Mouse (Mus musculus) c-Kit-positive CD71-positive TER-119-negative erythroid progenitor cells, embryonic 14.5 days (primary cell): ENCODE results near the gene Gm10518.
A peak's percentile ranks its signal among the peaks of the same experiment; 100 is the strongest.

Experiments used
- DNase-seq: peaks from one replicate; pipeline ENCODE4 v3.0.0-alpha.2; 2013; ENCODE audit warnings: low read depth

Gm10518 gene

GRCm38 (mm10) chr1:179833596-179833995, 30.4 kb downstream of the Gm10518 start:
- no peak for DNase-seq

GRCm38 (mm10) chr1:179835753-179836425, 32.7 kb downstream of the Gm10518 start:
- no peak for DNase-seq

GRCm38 (mm10) chr1:179836426-179837404, 33.5 kb downstream of the Gm10518 start:
- DNase-seq, result no peak

DNA sequence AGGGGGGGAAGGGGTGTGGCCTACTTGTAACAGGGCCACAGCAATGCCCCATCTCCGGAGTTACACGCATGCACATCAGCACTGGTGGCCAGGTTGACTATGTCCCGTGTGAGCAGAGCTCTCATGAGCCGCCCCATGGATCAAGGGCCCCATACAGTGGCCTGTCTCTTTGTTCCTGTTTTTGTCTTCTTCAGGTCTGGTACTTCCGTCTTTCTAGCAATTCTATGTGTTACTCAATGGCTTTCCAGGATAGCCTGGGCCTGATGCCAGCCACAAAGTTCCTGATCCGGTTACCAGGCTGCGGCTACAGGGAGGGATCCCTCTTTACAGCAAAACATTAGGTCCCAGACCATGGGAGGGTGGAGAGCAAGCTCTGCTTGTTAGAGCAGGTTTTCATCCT, 39.4 kb downstream of the Gm10518 start:
- DNase-seq, result no peak

DNA sequence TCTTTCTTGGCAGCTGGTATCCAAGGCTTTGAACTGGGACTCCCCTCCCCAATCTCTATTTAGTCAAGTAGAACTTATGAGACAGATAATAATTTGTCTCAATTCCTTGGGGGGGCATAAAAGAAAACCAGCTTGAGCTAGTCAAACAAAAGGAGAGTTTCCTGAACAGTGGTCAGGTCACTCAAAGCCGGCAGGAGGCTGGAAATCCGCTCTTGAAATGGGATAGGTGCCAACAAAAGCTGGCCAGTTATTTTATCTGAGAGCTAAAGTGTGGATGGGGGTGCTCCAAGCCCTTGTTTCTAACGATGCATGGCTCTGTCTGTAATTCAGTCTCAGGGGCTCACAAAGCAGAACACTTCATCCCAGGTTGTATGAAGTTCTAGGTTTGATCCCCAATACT, 40.8 kb downstream of the Gm10518 start:
- DNase-seq, result no peak

- peak; percentile 82 for DNase-seq
Measured at GRCm38 (mm10) chr1:179844894-179845293, 41.7 kb downstream of the Gm10518 start.

- DNase-seq, result no peak
Measured at GRCm38 (mm10) chr1:179845832-179846499, 42.8 kb downstream of the Gm10518 start.

GRCm38 (mm10) chr1:179847173-179847572, 44.0 kb downstream of the Gm10518 start:
- DNase-seq, result no peak

GRCm38 (mm10) chr1:179847759-179848389, 44.7 kb downstream of the Gm10518 start:
- peak; percentile 67 for DNase-seq

DNA sequence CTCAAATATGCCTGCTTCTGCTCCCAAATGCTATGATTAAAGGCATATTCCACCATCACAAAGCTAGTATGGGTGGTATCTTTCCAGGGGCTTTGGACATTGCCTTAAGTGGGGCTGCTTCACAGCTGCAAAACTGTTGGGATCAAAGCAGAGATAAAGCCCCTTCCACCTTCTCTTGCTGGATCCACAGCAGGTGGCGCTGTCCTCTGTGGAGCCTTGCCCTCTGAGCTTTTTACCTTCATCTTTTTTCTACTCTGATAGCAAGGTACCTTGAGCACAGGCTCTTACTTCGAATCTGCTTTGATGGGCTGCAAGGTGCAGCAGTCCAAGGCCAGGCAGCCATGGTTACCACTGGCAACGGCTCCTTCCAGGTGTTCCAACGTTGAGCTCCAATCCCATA, 50.2 kb downstream of the Gm10518 start:
- peak; percentile 71 for DNase-seq
